Mouse (Mus musculus): ENCODE results near the gene Bcl2l15. TPM values are rescaled to one million over a fixed set of nuclear protein-coding genes. Genes with fewer than 3 reads are reported as not detected.
A peak's percentile ranks its signal among the peaks of the same experiment; 100 is the strongest.

Bcl2l15 gene
- total RNA-seq, 2 experiments from 2014 or later, result not detected

GRCm38 (mm10) chr3:103858881-103859801 lies 26.7 kb downstream of the Bcl2l15 start, which contains the start of gene Ptpn22:
Gene Ptpn22, plus strand, starts transcription at chr3:103859795.
- no peak for DNase-seq (ENCODE audit: extremely low spot score in 1 of 2, low spot score in 2 of 2)
- intact Hi-C loops (cut with DNase I), result no loop called here

GRCm38 (mm10) chr3:103859851-103860391 lies 27.5 kb downstream of the Bcl2l15 start:
- intact Hi-C loops (cut with DNase I), result no loop called here
- peak in 1 of 2 experiments; percentile 33 for DNase-seq (ENCODE audit: extremely low spot score in 1 of 2, low spot score in 2 of 2)

GRCm38 (mm10) chr3:103862721-103863220 lies 30.4 kb downstream of the Bcl2l15 start:
- no peak for DNase-seq (ENCODE audit: extremely low spot score in 1 of 2, low spot score in 2 of 2)
- intact Hi-C loops (cut with DNase I), result no loop called here

GRCm38 (mm10) chr3:103864200-103864599 lies 31.8 kb downstream of the Bcl2l15 start:
- DNase-seq (ENCODE audit: extremely low spot score in 1 of 2, low spot score in 2 of 2), result no peak
- intact Hi-C loops (cut with DNase I), result no loop called here

GRCm38 (mm10) chr3:103867424-103867971 lies 35.1 kb downstream of the Bcl2l15 start:
- intact Hi-C loops (cut with DNase I), result no loop called here
- DNase-seq (ENCODE audit: extremely low spot score in 1 of 2, low spot score in 2 of 2), result no peak

- intact Hi-C loops (cut with DNase I), result no loop called here
- DNase-seq (ENCODE audit: extremely low spot score in 1 of 2, low spot score in 2 of 2), result no peak
Measured at GRCm38 (mm10) chr3:103868008-103868407, 35.6 kb downstream of the Bcl2l15 start.

- no peak for DNase-seq (ENCODE audit: extremely low spot score in 1 of 2, low spot score in 2 of 2)
- intact Hi-C loops (cut with DNase I), result no loop called here
Measured at GRCm38 (mm10) chr3:103872663-103873098, 40.3 kb downstream of the Bcl2l15 start.

- intact Hi-C loops (cut with DNase I), result no loop called here
- no peak for DNase-seq (ENCODE audit: extremely low spot score in 1 of 2, low spot score in 2 of 2)
Measured at GRCm38 (mm10) chr3:103874329-103874728, 41.9 kb downstream of the Bcl2l15 start.

GRCm38 (mm10) chr3:103885946-103886345 lies 53.5 kb downstream of the Bcl2l15 start:
- no peak for DNase-seq (ENCODE audit: extremely low spot score in 1 of 2, low spot score in 2 of 2)
- intact Hi-C loops (cut with DNase I), result loop anchor here (10.0 kb wide), 1 partner anchor 61 kb away; no protein-coding TSS in a partner anchor

GRCm38 (mm10) chr3:103887581-103887980 lies 55.2 kb downstream of the Bcl2l15 start:
- DNase-seq (ENCODE audit: extremely low spot score in 1 of 2, low spot score in 2 of 2), result peak; percentile 24 to 38
- intact Hi-C loops (cut with DNase I), result loop anchor here (10.0 kb wide), 1 partner anchor 63 kb away; no protein-coding TSS in a partner anchor

GRCm38 (mm10) chr3:103893374-103893773 lies 61.0 kb downstream of the Bcl2l15 start:
- intact Hi-C loops (cut with DNase I), result no loop called here
- no peak for DNase-seq (ENCODE audit: extremely low spot score in 1 of 2, low spot score in 2 of 2)

Other genes with a start within 250 kb of the Bcl2l15 start
- 1 to 10 TPM in 1 of 2 experiments, not detected in 1; 2.3 TPM for gene Atg4a-ps, start 186.5 kb upstream of the Bcl2l15 start, total RNA-seq (2021)
- gene Olfml3, start 94.6 kb upstream of the Bcl2l15 start, total RNA-seq (2021), result 10 to 100 TPM; 11.2 to 11.7 TPM
- not detected for gene Gm10964, start 93.2 kb upstream of the Bcl2l15 start, total RNA-seq (2021)
- 10 to 100 TPM; 70.3 to 75.2 TPM for gene Hipk1, start 41.0 kb upstream of the Bcl2l15 start, total RNA-seq (2021)
- 1 to 10 TPM; 7.9 to 8.9 TPM for gene Dclre1b, start 23.2 kb upstream of the Bcl2l15 start, total RNA-seq (2021)
- 10 to 100 TPM; 13.6 to 15.7 TPM for gene Ap4b1, start 23.1 kb upstream of the Bcl2l15 start, total RNA-seq (2021)
- gene Gm43064, start 23.0 kb upstream of the Bcl2l15 start, total RNA-seq (2021), result not detected
- gene Ptpn22, start 27.2 kb downstream of the Bcl2l15 start, total RNA-seq (2021), result 1 to 10 TPM in 1 of 2 experiments, under 1 TPM in 1; 0.61 to 1.4 TPM
- gene Rsbn1, start 81.5 kb downstream of the Bcl2l15 start, total RNA-seq (2021), result 10 to 100 TPM; 19.0 to 19.5 TPM
- 10 to 100 TPM; 41.5 to 41.6 TPM for gene Phtf1, start 135.5 kb downstream of the Bcl2l15 start, total RNA-seq (2021)

Measured in left cerebral cortex, postnatal 10 days (tissue).